Mouse (Mus musculus): ENCODE measurements around the gene Emp1. TPM values are rescaled to one million over a fixed set of nuclear protein-coding genes. Genes with fewer than 3 reads are reported as not detected.

The Emp1 gene
- 3.6 TPM for polyA plus RNA-seq (2014; fragmentation: Illumina TruSeq; extraction: RNeasy Lipid Tissue Mini Kit (QIAGEN cat#74804); ENCODE audit: low read depth, low replicate concordance)

GRCm38 (mm10) chr6:135362459-135363159 lies at the start of gene Emp1:
Gene Emp1, plus strand, starts transcription at chr6:135362545.

Other genes starting within 250 kb of the Emp1 start
- not detected for gene Gprc5d, start 244.3 kb upstream of the Emp1 start, polyA plus RNA-seq (2014; fragmentation: Illumina TruSeq; extraction: RNeasy Lipid Tissue Mini Kit (QIAGEN cat#74804); ENCODE audit: low read depth, low replicate concordance)
- gene Fam234b, start 164.6 kb upstream of the Emp1 start, polyA plus RNA-seq (2014; fragmentation: Illumina TruSeq; extraction: RNeasy Lipid Tissue Mini Kit (QIAGEN cat#74804); ENCODE audit: low read depth, low replicate concordance) = 10.6 TPM
- gene Hebp1, start 164.5 kb upstream of the Emp1 start, polyA plus RNA-seq (2014; fragmentation: Illumina TruSeq; extraction: RNeasy Lipid Tissue Mini Kit (QIAGEN cat#74804); ENCODE audit: low read depth, low replicate concordance) = 182 TPM
- gene Gsg1, start 108.2 kb upstream of the Emp1 start, polyA plus RNA-seq (2014; fragmentation: Illumina TruSeq; extraction: RNeasy Lipid Tissue Mini Kit (QIAGEN cat#74804); ENCODE audit: low read depth, low replicate concordance) = not detected
- gene Pbp2, start 52.1 kb upstream of the Emp1 start, polyA plus RNA-seq (2014; fragmentation: Illumina TruSeq; extraction: RNeasy Lipid Tissue Mini Kit (QIAGEN cat#74804); ENCODE audit: low read depth, low replicate concordance) = not detected